Mouse (Mus musculus) lung, postnatal 10 days (tissue): ENCODE measurements around the gene Fam98b.

Experiments
- DNase-seq: peaks from one replicate; pipeline ENCODE4 v3.0.0; 2021

Gene Fam98b

DNA sequence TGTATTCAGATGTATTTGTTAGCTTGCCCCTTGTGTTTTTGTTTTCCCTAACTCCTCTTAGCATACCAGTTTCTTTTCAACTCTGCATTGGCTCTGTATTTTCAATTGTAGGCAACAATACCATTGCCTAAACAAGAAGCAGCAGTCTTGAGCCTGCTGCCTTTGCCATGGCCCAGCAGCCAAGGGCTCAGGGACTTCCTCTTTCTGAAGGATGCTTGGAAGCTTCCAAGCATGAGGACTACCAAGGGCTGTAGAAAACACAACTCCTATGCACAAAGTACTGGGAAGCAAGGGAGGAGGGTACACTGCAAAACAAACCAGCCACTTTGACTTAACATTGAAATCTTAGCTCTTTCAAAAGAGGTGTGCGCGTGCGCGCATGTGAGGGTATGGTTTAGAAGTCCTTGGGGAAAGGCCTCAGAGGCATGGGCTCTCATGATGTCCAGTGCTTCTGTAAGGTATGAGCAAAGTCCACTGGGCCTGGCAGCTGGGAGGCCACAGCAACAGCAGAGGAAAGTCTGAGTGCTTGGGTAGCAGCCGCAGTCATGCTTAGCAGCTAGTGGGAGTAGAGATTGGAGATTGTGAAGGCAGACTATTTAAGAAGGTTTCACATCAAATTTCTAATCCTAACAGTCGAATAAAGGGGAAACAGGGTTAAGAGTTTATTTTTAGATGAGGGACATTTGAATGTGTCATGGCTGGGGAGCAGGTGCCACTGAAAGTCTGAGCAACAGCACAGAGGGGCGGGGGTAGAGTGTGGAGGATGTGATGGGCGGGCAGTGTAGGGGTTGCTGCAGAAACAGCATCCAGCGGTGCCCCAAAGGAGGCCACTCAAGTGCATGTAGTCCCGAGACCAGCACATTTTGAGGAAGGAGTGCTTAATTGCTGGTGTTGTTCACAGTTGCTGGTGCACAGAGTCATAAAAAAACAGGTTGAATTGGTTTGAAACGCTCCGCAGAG lies 54.1 kb downstream of the Fam98b start:
- DNase-seq: peak; percentile 15

DNA sequence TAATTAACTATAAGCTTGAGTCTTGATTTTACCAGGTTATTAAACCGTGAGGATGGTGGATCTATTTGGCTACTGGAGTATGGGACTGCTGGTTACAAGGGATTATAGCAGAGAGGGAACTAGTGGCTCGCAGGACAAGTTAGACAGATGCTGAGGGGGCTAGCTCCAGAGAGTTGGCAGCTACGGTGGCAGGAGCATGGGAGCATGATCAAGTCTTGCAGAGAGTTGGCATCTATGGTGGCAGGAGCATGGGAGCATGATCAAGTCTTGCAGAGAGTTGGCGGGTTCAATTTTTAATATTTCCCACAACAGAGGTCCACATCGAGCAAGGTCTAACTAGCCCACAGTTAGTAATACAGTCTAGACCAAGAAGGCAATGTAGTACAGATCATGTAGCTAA lies 55.4 kb downstream of the Fam98b start:
- DNase-seq: no peak

DNA sequence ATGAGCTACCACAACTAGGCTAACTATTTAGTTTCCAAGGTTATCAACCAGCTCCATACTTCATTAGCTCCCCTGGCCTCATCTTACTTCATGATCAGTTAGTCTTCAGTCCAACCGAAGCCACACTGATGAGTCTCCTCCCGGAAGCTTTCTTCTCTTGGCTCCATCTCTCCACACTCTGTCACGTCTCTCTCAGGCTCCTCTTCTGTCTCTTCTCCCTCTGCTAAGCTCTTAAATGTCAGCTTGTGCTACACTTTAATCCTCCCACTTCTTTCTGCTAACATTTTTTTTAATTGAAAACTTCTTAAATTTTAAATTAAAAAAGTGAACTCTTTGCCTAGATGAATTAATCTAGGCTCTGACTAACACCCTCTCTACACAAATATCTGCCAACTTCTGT lies 58.4 kb downstream of the Fam98b start:
- no peak for DNase-seq

DNA sequence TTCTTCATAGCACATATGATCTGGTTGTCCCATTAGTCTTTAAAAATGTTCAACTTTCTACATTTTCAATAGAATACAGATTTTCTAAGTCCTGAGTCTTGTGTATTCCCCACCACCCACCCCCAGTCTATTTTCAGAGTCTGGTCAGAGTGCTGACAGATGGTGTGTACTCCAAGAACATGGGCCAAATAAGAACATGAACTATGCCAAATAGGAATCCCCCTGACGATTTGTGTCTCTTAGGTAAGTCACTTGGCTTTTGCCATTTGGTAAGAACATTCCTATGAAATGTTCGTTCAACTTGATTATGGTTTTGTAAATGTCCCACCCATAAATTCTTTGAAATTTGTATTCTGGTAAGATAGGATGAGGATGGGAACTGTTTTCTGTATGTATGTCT lies 59.5 kb downstream of the Fam98b start:
- no peak for DNase-seq

DNA sequence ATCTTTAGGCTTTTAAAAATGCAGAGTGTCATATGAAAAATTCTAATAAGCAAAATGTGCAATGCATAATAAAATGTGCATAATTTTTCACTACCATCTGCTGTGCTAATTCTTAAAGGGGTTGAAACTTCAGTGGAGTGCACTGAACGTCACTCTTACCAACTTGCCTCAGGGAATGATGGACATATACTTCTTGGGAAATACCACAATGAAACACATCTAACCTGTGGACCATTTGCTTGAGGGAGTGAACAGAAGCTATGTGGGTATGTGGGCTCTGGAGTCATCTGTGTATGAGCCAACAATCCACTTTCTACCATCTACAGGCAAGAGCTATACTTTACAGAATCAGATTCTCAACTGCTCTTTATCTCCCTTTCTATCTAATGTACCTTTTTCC lies 61.8 kb downstream of the Fam98b start:
- no peak for DNase-seq

DNA sequence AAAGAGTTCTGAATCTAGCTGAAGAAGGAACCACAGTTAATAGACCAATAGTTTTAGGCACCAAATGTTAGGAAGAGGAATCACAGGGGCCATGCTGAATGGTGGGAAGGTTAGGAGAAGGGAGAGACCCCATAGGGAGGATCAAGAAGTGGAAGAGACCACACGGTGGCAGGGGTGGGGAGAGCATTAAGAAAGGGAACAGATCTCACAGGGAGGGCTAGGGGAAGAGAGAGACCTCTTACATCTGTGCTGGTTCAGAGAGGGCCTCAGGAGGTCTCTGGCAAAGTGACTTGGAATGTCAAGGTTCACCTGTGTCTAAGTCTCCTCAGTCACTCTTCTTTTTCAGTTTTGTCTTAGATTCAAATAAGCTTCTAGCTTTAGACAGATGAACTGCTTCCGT lies 62.5 kb downstream of the Fam98b start:
- DNase-seq: no peak

DNA sequence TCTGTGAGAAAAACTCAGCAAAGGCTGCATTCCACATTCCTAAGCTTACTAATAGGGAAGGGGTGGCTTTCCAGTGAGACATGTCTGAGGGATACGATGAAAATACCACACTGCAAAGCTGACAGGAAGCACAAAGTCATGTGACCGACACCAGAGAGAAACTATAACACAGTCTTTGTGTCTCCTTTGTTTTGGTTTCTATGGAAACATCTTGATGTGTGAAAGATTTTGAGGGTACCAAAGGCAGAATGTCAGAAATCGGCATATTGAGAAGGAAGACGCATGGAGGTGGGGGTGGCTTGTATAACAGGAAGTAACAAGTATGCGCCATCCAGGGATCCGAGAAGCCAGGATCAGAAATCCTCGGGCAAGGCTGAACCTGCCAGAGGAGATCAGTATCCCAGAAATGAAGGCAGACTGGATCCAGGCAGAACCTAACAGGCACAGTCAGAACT lies 62.9 kb downstream of the Fam98b start:
- DNase-seq: no peak

DNA sequence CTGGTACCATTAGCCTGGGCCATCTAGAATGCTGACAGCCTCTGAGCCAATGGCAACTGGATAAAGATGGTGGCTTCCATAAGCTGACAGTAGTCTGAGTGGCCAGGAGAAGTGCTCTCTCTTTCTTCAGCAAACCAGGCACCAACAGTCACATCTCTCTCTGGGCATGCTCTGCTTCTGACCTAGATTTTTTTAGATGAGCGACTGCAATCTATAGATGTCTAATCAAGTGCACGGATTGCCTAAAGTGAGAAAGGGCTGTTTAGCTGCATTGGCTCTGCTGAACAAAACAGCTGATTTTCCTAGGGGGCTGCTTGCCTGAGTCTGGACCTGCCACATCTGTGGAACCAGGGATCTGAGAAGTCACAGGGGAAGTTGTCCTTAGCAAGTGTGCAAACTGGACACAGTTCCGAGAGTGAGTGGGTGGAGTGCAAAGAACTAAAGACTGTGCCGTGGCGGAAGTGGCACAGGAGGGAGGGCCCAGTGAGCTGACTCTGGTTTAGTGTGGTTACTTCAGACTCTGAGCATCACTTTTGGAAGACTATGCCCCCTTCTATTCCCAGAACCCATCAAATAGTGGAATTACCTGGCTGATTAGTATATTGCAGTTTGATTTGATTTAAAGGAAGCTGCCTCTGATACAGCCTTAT lies 64.2 kb downstream of the Fam98b start:
- DNase-seq: no peak

DNA sequence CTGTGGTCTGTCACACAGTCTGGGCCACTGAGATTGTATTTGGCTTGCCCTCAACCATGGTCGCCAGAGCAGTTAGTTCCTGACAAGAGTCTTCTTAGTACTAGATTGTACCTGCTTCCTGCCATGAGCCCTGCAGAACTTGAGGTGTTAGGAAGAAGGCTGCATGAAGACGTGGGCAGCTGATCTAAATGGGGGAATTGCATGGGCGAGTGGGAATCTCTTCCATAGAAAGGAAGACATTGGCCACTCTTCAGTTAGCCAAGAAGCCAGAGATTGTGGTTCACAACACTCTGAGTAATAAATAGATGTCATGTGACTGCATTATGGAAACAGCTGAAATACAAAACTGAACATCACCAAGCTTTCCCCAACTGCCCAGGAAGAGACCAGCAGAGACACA lies 69.5 kb downstream of the Fam98b start:
- DNase-seq: no peak
